Mouse (Mus musculus) frontal cortex, postnatal 10 days (tissue): ENCODE measurements around the gene Prrg2.

ENCODE experiments used
- DNase-seq, 2 experiments: peaks; one replicate each; pipeline ENCODE4 v3.0.0; 2022; ENCODE audit warnings: low spot score in 2 of 2, mixed read lengths in 1 of 2

Prrg2 gene

DNA sequence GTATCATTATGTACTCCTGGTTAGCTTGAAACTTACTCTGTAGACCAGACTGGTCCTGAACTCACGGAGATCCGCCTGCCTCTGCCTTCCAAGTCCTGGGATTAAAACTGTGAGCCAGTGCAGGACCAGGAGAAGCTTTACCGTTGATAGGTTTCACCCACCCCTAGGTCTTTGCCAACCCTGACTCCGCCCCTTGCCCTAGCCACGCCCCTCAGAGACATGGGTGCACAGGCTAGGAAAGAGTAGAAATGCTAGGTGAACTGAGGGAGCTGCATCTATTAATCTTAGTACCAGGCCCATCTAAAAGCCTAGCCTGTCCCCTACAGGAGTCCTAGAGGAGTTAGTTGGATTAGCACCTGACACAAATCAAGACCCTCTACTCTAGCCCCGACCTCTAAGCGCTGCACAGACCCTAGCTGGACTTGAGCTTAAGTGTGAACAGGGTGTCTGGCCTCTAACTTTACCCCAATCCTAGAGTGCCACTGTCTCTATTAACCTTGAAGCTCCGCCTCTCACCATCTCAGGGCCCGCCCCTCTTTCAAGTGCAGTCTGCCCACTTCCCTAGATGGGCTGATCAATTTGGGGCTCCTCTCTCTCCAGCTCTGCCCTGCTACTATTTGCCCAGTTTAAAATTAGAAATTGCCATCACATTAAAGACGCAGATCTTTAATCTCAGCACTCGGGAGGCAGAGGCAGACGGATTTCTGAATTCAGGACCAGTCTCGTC is 27.9 kb upstream of the Prrg2 start:
- no peak for DNase-seq

DNA sequence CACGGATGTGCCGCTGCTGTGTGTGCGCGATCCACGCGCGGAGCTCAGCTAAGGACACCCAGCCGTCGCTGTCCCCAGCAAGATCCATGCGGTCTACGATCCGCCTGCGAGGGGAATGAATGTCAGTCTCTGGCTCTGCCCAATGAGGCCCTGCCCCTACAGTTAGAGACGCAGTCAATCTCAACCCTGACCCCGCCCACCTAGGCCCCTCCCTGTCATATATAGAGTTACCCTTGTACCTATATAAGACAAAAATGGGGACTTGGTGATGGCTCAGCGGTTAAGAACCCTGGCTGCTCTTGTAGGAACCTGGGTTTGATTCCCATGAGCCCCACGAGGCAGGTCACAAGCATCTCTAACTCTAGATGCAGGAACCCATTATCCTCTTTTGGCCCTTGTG is 26.1 kb upstream of the Prrg2 start:
- no peak for DNase-seq

GRCm38 (mm10) chr7:45086084-45086483 is 23.6 kb upstream of the Prrg2 start:
- DNase-seq = no peak

GRCm38 (mm10) chr7:45083300-45083890 is 20.9 kb upstream of the Prrg2 start:
- no peak for DNase-seq

DNA sequence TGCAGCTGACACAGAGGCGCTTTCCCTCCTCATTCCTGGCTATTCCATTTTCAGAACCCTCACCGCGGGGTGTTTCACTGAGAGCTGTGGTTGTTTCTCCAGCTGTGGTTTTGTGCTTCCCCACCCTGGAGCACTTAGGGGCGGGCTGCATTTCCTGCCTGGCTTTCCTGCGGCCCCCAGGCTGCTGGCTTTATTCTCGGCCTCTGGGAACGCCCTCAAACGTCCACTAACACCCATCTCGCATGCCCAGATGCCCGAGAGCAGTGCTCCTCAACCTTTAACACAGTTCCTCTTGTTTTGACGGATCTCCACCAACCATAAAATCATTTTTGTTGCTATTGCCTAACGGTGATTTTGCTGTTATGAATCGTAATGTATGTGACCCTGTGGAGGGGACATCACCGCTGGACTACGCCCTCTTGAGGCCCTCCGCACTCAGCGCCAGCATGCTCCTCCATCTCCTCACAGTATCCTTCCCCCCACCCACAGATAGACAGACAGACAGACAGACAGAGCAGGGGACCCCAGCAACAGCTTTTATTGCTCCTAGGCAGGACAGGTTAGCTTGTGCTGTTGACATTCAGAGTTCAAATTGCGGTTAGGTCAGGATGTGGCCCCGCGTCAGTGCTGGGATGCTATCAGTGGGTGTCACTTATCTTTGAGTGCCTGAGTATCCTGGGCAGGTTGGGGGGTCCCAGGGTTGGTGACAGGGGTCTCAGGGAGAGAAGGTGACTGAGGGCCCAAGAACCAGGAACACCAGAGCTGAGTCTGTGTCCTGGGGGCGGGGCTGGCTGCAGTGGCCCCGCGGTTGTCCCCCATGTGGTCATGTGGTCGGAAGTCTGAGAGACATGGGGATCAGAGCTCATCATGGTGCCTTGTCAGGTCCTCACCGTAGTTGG is 20.2 kb upstream of the Prrg2 start:
- no peak for DNase-seq

GRCm38 (mm10) chr7:45081016-45081415 is 18.5 kb upstream of the Prrg2 start:
- DNase-seq = no peak

DNA sequence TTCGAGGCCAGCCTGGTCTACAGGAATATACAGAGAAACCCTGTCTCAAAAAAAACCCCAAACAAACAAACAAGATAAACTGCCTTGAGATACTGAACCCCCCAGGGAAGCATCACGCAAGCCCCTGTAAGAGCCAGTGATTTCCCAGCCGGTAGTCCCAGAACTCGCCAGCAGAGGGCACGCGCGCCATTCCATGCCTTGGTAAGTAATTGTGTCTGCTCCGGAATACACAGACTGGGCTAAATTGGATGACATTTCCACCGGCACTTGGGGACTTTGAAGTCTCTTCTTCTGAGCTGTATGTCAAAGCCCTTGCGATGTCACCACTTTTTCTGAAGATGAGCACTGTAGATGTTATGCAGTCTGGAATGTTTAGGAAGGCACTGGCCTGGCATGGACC is 17.4 kb upstream of the Prrg2 start:
- DNase-seq = peak; percentile 74 to 87

DNA sequence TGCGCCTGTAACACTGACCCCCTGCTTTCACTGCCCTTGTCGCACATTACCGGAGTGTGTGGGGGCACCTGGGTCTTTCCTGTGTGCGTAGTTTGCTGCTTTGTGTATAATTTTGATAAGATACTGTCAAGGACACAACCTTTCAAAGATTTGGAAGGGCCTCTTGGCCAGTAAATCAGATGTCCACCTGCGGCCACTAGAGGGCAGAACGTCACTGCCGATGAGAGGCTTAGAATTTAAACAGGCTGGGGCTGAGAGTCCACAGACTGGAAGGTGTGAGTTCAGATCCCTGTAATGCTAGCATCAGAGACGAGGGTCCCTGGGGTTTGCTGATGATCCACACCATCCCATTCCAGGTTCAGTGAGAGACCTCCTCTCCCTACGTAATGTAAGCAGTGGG is 16.0 kb upstream of the Prrg2 start:
- DNase-seq = peak in 1 of 2 experiments; percentile 60

DNA sequence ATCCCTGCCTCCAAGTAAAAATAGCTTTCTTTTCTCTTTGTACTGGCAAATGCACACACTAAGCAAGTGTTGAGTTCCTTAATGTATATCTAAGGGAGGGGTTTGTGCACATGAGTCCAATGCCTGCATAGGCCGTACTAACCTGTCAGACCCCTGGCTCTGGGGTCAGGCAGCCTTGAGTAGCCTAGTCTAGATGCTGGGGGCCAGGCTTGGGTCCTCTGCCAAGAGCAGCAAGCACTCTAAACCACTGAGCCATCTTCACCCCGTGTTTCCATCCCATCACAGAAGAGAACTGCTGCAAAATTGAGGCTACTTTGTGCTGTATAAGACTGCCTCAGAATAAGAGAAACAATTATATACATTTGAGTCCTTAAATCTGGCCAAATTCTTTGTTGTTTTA is 15.4 kb upstream of the Prrg2 start:
- DNase-seq = no peak

DNA sequence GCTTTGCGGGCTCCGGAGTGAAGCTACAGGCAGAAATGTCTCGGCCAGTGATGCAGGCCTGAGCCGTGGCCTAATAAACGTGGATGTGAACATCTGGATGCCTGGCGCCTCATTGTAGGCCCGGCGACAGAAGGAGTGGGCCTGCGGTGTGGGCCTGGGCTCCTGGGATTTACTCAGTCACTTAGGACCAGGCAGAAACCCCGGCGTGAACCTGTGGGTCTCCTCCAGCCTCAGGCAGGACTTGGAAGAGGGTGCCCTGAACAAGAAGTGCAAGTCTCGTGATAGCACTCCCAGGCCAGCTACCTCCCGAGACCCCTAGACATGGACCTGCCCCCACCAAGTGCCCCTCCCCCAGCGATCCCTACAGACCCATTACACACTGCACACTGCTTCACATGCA is 14.8 kb upstream of the Prrg2 start:
- no peak for DNase-seq

DNA sequence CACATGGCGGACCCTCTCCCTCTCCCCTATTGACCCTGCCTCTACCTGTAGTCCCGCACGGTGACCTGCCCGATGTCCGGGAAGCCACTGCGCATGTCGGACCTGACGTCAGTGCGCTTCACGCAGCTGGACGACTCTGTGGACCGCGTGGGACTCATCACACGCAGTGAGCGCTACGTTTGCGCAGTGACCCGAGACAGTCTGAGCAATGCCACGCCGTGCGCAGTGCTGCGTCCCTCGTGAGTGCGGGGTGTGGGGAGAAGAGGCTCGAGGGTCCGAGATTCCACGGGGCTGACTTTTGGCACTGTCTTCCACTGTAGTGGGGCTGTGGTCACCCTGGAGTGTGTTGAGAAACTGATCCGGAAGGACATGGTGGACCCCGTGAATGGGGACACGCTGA is 14.0 kb upstream of the Prrg2 start:
- DNase-seq = no peak

GRCm38 (mm10) chr7:45075405-45075804 is 12.9 kb upstream of the Prrg2 start:
- DNase-seq = no peak

- DNase-seq = no peak
These were observed 11.5 kb upstream of the Prrg2 start for GRCm38 (mm10) chr7:45073949-45074348.

GRCm38 (mm10) chr7:45073171-45073707 is 10.8 kb upstream of the Prrg2 start:
- no peak for DNase-seq

- no peak for DNase-seq
These were observed 9.8 kb upstream of the Prrg2 start for GRCm38 (mm10) chr7:45072230-45072629.

- DNase-seq = no peak
These were observed 7.2 kb upstream of the Prrg2 start for GRCm38 (mm10) chr7:45069671-45070070.

DNA sequence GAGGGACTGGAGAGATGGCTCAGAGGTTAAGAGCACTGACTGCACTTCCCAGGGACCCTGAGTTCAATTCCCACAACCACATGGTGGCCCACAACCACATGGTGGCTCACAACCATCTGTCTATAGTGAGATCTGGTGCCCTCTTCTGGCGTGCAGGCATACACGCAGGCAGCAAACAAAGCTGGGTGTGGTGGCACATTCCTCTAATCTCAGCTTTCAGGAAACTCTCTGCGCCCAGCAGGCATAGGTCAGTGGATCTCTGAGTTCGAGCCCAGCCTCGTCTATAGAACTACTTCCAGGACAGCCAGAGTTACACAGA is 5.5 kb upstream of the Prrg2 start:
- DNase-seq = no peak

- no peak for DNase-seq
These were observed 4.9 kb upstream of the Prrg2 start for GRCm38 (mm10) chr7:45067190-45067999.

DNA sequence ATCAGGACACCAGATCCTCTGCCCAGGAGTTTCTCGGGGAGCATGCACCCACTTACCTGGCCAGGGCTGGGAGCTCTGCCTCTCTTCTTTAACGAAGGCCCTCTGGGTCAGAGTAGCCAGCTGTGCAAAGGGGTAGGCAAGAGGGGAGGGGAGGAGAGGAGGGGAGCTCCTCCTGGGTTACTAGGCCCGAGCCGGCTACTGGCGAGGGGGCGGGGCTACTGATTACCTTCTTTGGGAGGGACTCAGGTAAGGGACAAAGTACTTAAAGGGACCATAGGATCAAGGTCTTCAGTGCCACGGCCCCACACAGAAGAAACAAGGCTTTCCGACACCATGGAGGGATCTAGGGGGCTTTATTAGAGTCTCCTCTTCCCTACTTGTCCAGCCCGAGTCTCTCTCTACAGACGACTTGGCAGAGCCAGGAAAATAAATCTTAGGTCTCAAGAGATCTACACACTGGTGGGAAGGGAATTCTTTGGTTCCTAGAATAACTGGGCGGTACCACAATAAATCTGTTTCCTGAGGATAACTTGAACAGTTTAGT is 873 bp downstream of the Prrg2 start:
- DNase-seq = no peak

GRCm38 (mm10) chr7:45060632-45061122 is 1.8 kb downstream of the Prrg2 start:
- no peak for DNase-seq
